Mouse (Mus musculus): ENCODE measurements around the gene Ctsa.
"Not testable (repeated sequence)": the region's sequence is repeated elsewhere in the genome, so short reads cannot be mapped to it uniquely, and the experiment has no call there.

Ctsa gene

GRCm38 (mm10) chr2:164805332-164805718, 27.3 kb upstream of the Ctsa start:
- DNase-seq: no peak

- DNase-seq: no peak
These were observed 26.1 kb upstream of the Ctsa start for GRCm38 (mm10) chr2:164806614-164807013.

- DNase-seq: no peak
These were observed 19.1 kb upstream of the Ctsa start for GRCm38 (mm10) chr2:164813557-164813956.

- DNase-seq: no peak
These were observed 17.3 kb upstream of the Ctsa start for GRCm38 (mm10) chr2:164815348-164815747.

GRCm38 (mm10) chr2:164815821-164816220, 16.9 kb upstream of the Ctsa start:
- no peak for DNase-seq

GRCm38 (mm10) chr2:164817206-164817605, 15.5 kb upstream of the Ctsa start:
- DNase-seq: no peak

- DNase-seq: no peak
These were observed 15.0 kb upstream of the Ctsa start for GRCm38 (mm10) chr2:164817703-164818102.

GRCm38 (mm10) chr2:164821060-164821459, 11.6 kb upstream of the Ctsa start:
- peak; percentile 38 to 48 for DNase-seq

- peak; percentile 100 for DNase-seq
These were observed 10.0 kb upstream of the Ctsa start, which contains the start of gene Zswim1 for GRCm38 (mm10) chr2:164822636-164823165. Gene Zswim1 (plus strand): TSS chr2:164822686.

- no peak for DNase-seq
These were observed 9.5 kb upstream of the Ctsa start for GRCm38 (mm10) chr2:164823181-164823585.

- no peak for DNase-seq
These were observed 8.7 kb upstream of the Ctsa start for GRCm38 (mm10) chr2:164823969-164824368.

- no peak for DNase-seq
These were observed 7.2 kb upstream of the Ctsa start for GRCm38 (mm10) chr2:164825521-164825920.

GRCm38 (mm10) chr2:164827146-164827850, 5.4 kb upstream of the Ctsa start:
- no peak for DNase-seq

GRCm38 (mm10) chr2:164828437-164828836, 4.2 kb upstream of the Ctsa start, which contains the start of gene Spata25:
Gene Spata25 (minus strand): TSS chr2:164828537.
- no peak for DNase-seq

GRCm38 (mm10) chr2:164829090-164829489, 3.6 kb upstream of the Ctsa start:
- no peak for DNase-seq

GRCm38 (mm10) chr2:164831029-164831428, 1.6 kb upstream of the Ctsa start:
- no peak for DNase-seq

- peak; percentile 59 to 73 for DNase-seq
These were observed 483 bp upstream of the Ctsa start for GRCm38 (mm10) chr2:164832032-164832747.

GRCm38 (mm10) chr2:164833314-164833959, 764 bp downstream of the Ctsa start, which contains the start of gene Neurl2:
Gene Neurl2 (minus strand): TSS chr2:164833456.
- peak; percentile 93 for DNase-seq

- DNase-seq: peak in 1 of 2 experiments; percentile 40
These were observed 1.9 kb downstream of the Ctsa start for GRCm38 (mm10) chr2:164834531-164834930.

- no peak for DNase-seq
These were observed 2.5 kb downstream of the Ctsa start for GRCm38 (mm10) chr2:164835164-164835563.

- peak in 1 of 2 experiments; percentile 53 for DNase-seq
These were observed 13.1 kb downstream of the Ctsa start for GRCm38 (mm10) chr2:164845782-164846181.

- DNase-seq: no peak
These were observed 17.4 kb downstream of the Ctsa start for GRCm38 (mm10) chr2:164850061-164850460.

- not testable (repeated sequence) for DNase-seq
These were observed 22.9 kb downstream of the Ctsa start for GRCm38 (mm10) chr2:164855572-164855971.

Measured in cerebellum, postnatal 14 days (tissue).